Mouse (Mus musculus): ENCODE measurements around the gene Cdh13.

Gene Cdh13

GRCm38 (mm10) chr8:118979800-118980199 lies 696.3 kb downstream of the Cdh13 start:
- peak; percentile 17 for DNase-seq

- no peak for DNase-seq
These were observed 700.2 kb downstream of the Cdh13 start for GRCm38 (mm10) chr8:118983724-118984123.

- DNase-seq: no peak
These were observed 703.3 kb downstream of the Cdh13 start for GRCm38 (mm10) chr8:118986796-118987195.

GRCm38 (mm10) chr8:118995641-118996188 lies 712.2 kb downstream of the Cdh13 start:
- DNase-seq: no peak

- no peak for DNase-seq
These were observed 717.1 kb downstream of the Cdh13 start for GRCm38 (mm10) chr8:119000595-119000994.

GRCm38 (mm10) chr8:119004821-119005220 lies 721.3 kb downstream of the Cdh13 start:
- no peak for DNase-seq

GRCm38 (mm10) chr8:119018675-119019074 lies 735.1 kb downstream of the Cdh13 start:
- no peak for DNase-seq

GRCm38 (mm10) chr8:119020781-119021180 lies 737.2 kb downstream of the Cdh13 start:
- peak; percentile 76 for DNase-seq

GRCm38 (mm10) chr8:119021478-119021877 lies 737.9 kb downstream of the Cdh13 start:
- DNase-seq: no peak

GRCm38 (mm10) chr8:119022301-119022870 lies 738.9 kb downstream of the Cdh13 start:
- no peak for DNase-seq

GRCm38 (mm10) chr8:119033398-119033797 lies 749.9 kb downstream of the Cdh13 start:
- DNase-seq: no peak

- no peak for DNase-seq
These were observed 750.5 kb downstream of the Cdh13 start for GRCm38 (mm10) chr8:119034037-119034436.

GRCm38 (mm10) chr8:119035126-119035525 lies 751.6 kb downstream of the Cdh13 start:
- DNase-seq: peak; percentile 64

- no peak for DNase-seq
These were observed 754.0 kb downstream of the Cdh13 start for GRCm38 (mm10) chr8:119037571-119037970.

- no peak for DNase-seq
These were observed 755.8 kb downstream of the Cdh13 start for GRCm38 (mm10) chr8:119039358-119039757.

GRCm38 (mm10) chr8:119057876-119058275 lies 774.3 kb downstream of the Cdh13 start:
- no peak for DNase-seq

- no peak for DNase-seq
These were observed 778.1 kb downstream of the Cdh13 start for GRCm38 (mm10) chr8:119061671-119062070.

- DNase-seq: peak; percentile 26
These were observed 781.0 kb downstream of the Cdh13 start for GRCm38 (mm10) chr8:119064523-119064922.

- no peak for DNase-seq
These were observed 788.8 kb downstream of the Cdh13 start for GRCm38 (mm10) chr8:119072291-119072690.

- DNase-seq: no peak
These were observed 801.5 kb downstream of the Cdh13 start for GRCm38 (mm10) chr8:119085022-119085421.

GRCm38 (mm10) chr8:119098261-119098660 lies 814.7 kb downstream of the Cdh13 start:
- no peak for DNase-seq

- no peak for DNase-seq
These were observed 819.3 kb downstream of the Cdh13 start for GRCm38 (mm10) chr8:119102871-119103270.

- no peak for DNase-seq
These were observed 826.1 kb downstream of the Cdh13 start for GRCm38 (mm10) chr8:119109655-119110054.

GRCm38 (mm10) chr8:119112861-119113260 lies 829.3 kb downstream of the Cdh13 start:
- no peak for DNase-seq

GRCm38 (mm10) chr8:119121236-119121635 lies 837.7 kb downstream of the Cdh13 start:
- DNase-seq: no peak
